Mouse (Mus musculus) liver, embryonic 16.5 days (tissue): ENCODE measurements around the gene Epha3. TPM values are rescaled to one million over a fixed set of nuclear protein-coding genes. Genes with fewer than 3 reads are reported as not detected.

Experiments used
- ATAC-seq: fragments of 200-750 bp; cut with Nextera tagmentation; 2 replicates; pipeline ENCODE4 v1.8.0; 2017; ENCODE audit warnings: low read depth, mild to moderate bottlenecking, moderate number of reproducible peaks, moderate library complexity
- H3K27ac ChIP-seq: fragments of 300-500 bp; sonication (generic); 2 replicates; pipeline ENCODE4 v1.5.1; 2014; ENCODE audit warnings: mild to moderate bottlenecking, low read length
- H3K27me3 ChIP-seq: fragments of 300-500 bp; sonication (generic); 2 replicates; pipeline ENCODE4 v1.6.1; 2014; ENCODE audit warnings: low read depth, low read length, mixed read lengths; ENCODE audit not compliant: control insufficient read depth, insufficient read depth
- H3K36me3 ChIP-seq: fragments of 300-500 bp; sonication (generic); 2 replicates; pipeline ENCODE4 v1.6.1; 2014; ENCODE audit warnings: mild to moderate bottlenecking; ENCODE audit not compliant: control insufficient read depth, insufficient read depth
- H3K4me1 ChIP-seq: fragments of 300-500 bp; sonication (generic); 2 replicates; pipeline ENCODE4 v1.6.1; 2014; ENCODE audit warnings: low read depth, low read length, mixed read lengths; ENCODE audit not compliant: control insufficient read depth
- H3K4me2 ChIP-seq: fragments of 300-500 bp; sonication (generic); 2 replicates; pipeline ENCODE4 v1.6.1; 2014; ENCODE audit warnings: low read depth, low read length, mixed read lengths
- H3K4me3 ChIP-seq: fragments of 300-500 bp; sonication (generic); 2 replicates; pipeline ENCODE4 v1.5.1; 2014; ENCODE audit warnings: low read depth, mild to moderate bottlenecking, low read length
- H3K9ac ChIP-seq: fragments of 300-500 bp; sonication (generic); 2 replicates; pipeline ENCODE4 v1.6.1; 2014; ENCODE audit warnings: low read depth, low read length
- H3K9me3 ChIP-seq: fragments of 300-500 bp; sonication (generic); replicated peaks from 2 replicates; pipeline ENCODE4 v1.6.1; 2016; ENCODE audit warnings: low read length; ENCODE audit not compliant: control insufficient read depth
- WGBS: fragments of 180-500 bp; shearing (Covaris S2); extraction: QIAGEN DNeasy Blood & Tissue Kit; methylation state at CpG from one replicate; pipeline ENCODE4 v1.1.7; 2014; ENCODE audit not compliant: insufficient replicate concordance; 5-methylcytosine and 5-hydroxymethylcytosine counted together
- polyA plus RNA-seq: library from polyadenylated mRNA; unstranded; fragments of >200 nt; fragmentation: Nextera tagmentation; extraction: Ambion mirVana; gene quantifications from 2 replicates; pipeline ENCODE4 v1.2.1, GENCODE M21; 2015

Gene Epha3
- polyA plus RNA-seq, 1 experiment from 2014 or later: 0.81 TPM

DNA sequence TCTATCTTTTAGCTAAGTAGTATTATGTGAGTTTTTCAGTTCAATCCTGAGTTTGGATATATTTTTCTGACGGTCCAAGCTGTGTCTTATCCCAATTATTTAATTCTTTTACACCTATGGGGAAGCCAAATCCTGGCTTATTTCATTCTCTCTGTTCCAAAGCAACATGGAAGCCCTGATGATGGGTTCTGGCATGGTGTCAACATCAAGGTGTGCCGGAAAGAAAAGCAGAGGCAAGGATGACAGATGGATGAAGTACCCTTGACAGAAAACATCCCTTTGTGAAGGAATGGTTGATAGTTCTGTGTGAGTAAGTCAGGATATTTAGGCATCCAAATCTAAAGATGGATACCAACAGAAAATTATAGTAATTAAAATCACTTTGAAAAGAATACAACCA is 21.1 kb downstream of the Epha3 start:
- no peaks in the 10 kb centered on the region for H3K36me3 ChIP-seq
- no peak overlapping the region for H3K27ac ChIP-seq
- 61% methylated on average over 2 of the region's 2 CpGs for WGBS
- no peak overlapping the region for H3K4me3 ChIP-seq
- H3K9me3 ChIP-seq: no peaks in the 10 kb centered on the region
- H3K27me3 ChIP-seq: no peaks in the 10 kb centered on the region
- no peak overlapping the region for H3K9ac ChIP-seq
- no peak overlapping the region for H3K4me2 ChIP-seq
- no peak for ATAC-seq
- H3K4me1 ChIP-seq: no peaks in the 10 kb centered on the region

DNA sequence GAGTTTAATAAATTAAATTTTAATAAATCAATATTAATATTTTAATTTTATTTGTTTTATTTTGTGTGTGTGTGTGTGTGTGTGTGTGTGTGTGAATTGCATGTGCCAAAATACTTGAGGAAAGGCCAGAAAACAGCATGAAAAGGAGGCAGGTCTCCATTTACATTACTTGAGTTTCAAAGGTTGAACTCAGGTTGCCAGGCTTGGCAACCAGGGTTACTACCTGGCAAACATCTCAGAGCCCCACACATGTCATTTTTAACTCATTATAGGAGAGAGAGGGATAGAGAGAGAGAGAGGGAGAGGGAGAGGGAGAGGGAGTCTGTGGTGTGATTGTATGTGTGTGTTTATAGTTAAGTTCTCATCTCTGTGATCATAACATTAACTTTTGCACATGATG is 26.5 kb downstream of the Epha3 start:
- H3K4me1 ChIP-seq: no peaks in the 10 kb centered on the region
- H3K27ac ChIP-seq: no peak overlapping the region
- no peak overlapping the region for H3K9ac ChIP-seq
- H3K36me3 ChIP-seq: no peaks in the 10 kb centered on the region
- no peak for ATAC-seq
- H3K27me3 ChIP-seq: no peaks in the 10 kb centered on the region
- no peak overlapping the region for H3K4me2 ChIP-seq
- no peaks in the 10 kb centered on the region for H3K9me3 ChIP-seq
- no peak overlapping the region for H3K4me3 ChIP-seq

DNA sequence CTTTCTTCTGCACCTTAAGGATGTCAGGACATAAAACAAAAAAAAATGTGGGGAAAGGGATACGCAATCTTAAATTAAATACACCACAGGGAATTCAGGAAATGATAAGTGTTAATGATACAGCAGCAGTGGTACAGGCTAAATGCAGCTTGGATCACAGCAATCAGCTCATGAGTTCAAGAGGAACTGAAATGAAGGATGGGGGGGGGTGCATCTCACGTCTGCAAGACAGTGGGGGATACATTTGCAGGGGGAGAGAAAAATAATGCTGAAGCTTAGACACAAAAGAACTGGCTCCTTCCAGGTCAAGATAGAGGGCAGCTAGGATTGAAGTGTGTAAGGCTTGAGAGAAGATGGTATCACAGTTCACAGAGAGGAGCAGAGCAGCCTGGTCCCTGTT is 42.8 kb downstream of the Epha3 start:
- Histone ChIP-seq H3K27me3 (no peaks in the 10 kb centered on the region), H3K4me3 (no peak overlapping the region), H3K9me3 (no peaks in the 10 kb centered on the region), H3K4me2 (no peak overlapping the region), H3K4me1 (no peaks in the 10 kb centered on the region), H3K9ac (no peak overlapping the region), H3K36me3 (no peaks in the 10 kb centered on the region), H3K27ac (no peak overlapping the region)
- no peak for ATAC-seq
- WGBS: 53% methylated on average over 2 of the region's 2 CpGs

DNA sequence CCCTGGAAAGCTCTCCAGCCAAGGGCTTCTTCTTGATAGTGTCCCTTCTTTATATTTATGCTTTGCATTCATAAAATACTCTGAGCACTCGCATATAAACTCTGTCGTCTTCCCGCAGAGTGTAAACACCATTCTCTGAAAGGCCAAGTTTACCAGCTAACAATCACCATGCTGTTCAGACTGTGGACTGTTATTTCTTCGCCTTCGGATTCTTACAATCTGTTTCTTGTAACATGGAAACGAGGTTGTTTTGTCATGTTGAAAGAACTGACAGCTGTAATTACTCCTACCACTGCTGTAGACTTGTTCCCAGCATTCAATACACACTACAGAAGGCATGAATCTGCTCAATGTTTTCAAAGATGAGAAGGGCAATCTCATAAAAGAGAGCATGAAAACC is 46.4 kb downstream of the Epha3 start:
- Histone ChIP-seq H3K4me3 (no peak overlapping the region), H3K4me1 (no peaks in the 10 kb centered on the region), H3K27ac (no peak overlapping the region), H3K36me3 (no peaks in the 10 kb centered on the region), H3K4me2 (no peak overlapping the region), H3K9me3 (no peaks in the 10 kb centered on the region), H3K27me3 (no peaks in the 10 kb centered on the region), H3K9ac (no peak overlapping the region)
- 56% methylated on average over 6 of the region's 6 CpGs for WGBS
- no peak for ATAC-seq

DNA sequence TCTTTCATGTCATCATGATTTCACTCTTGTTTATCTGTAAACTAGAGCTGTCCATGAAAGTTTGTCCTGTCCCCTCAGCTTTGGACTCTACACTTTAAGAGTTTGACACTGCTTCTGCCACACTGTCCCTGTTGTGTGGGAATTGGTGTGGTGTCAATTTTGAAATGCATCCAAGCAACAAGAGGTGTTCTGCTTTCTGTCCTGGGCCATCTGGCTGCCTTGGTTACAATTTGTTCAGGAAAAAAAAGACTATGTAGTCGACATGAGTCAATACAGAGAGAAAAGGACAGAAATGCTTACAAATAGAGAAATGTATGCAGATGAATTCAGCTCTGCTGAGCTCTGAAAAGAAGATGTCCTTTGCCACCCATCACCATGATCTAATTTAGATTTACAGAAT is 47.3 kb downstream of the Epha3 start:
- Histone ChIP-seq H3K27me3 (no peaks in the 10 kb centered on the region), H3K4me1 (no peaks in the 10 kb centered on the region), H3K9ac (no peak overlapping the region), H3K27ac (no peak overlapping the region), H3K4me2 (no peak overlapping the region), H3K36me3 (no peaks in the 10 kb centered on the region), H3K4me3 (no peak overlapping the region), H3K9me3 (no peaks in the 10 kb centered on the region)
- WGBS: 21% methylated on average over 1 of the region's 1 CpGs
- no peak for ATAC-seq

DNA sequence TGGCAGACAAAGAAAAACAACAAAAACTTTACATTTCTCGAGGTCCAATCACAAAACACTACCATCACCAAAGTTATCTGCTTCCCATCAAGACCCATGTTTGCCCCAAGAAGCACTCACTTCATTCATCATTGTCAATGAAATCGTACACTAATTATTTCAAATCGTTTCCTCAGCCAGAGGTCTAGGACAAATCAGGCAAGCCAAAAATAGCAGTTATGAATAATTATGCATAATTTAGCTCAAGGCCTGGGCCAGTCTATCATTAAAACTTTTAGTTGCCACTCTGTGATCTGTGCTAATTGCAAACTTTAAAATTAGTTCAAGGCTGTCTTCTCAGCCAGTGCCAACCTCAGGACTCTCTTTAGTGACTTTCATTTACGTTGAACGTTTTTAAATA is 54.1 kb downstream of the Epha3 start:
- no peak overlapping the region for H3K4me3 ChIP-seq
- H3K4me1 ChIP-seq: no peaks in the 10 kb centered on the region
- H3K4me2 ChIP-seq: no peak overlapping the region
- H3K27me3 ChIP-seq: no peaks in the 10 kb centered on the region
- no peaks in the 10 kb centered on the region for H3K36me3 ChIP-seq
- WGBS: 56% methylated on average over 5 of the region's 5 CpGs
- H3K27ac ChIP-seq: no peak overlapping the region
- no peak overlapping the region for H3K9ac ChIP-seq
- ATAC-seq: no peak
- H3K9me3 ChIP-seq: no peaks in the 10 kb centered on the region

DNA sequence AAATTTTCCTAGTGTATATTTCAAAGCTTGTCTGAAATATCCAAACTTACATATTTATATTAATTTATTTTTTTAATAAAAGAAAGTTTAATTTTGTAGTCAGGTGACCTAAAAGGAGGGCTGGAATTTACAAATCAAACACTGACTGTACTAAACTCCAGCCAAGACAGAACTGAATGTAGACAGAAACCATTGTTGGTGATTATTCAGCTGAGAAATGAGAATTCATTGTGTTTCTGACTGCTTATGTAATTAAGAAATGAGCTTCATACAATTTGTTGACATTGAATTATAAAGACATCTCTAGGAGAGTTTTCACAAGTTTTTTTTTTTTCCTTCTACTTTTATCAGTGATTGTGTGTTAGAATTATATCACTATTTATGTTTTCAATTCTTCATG is 55.0 kb downstream of the Epha3 start:
- H3K27me3 ChIP-seq: no peaks in the 10 kb centered on the region
- no peaks in the 10 kb centered on the region for H3K36me3 ChIP-seq
- no peak overlapping the region for H3K9ac ChIP-seq
- H3K27ac ChIP-seq: no peak overlapping the region
- H3K9me3 ChIP-seq: no peaks in the 10 kb centered on the region
- H3K4me2 ChIP-seq: no peak overlapping the region
- no peak overlapping the region for H3K4me3 ChIP-seq
- H3K4me1 ChIP-seq: no peaks in the 10 kb centered on the region
- ATAC-seq: no peak

DNA sequence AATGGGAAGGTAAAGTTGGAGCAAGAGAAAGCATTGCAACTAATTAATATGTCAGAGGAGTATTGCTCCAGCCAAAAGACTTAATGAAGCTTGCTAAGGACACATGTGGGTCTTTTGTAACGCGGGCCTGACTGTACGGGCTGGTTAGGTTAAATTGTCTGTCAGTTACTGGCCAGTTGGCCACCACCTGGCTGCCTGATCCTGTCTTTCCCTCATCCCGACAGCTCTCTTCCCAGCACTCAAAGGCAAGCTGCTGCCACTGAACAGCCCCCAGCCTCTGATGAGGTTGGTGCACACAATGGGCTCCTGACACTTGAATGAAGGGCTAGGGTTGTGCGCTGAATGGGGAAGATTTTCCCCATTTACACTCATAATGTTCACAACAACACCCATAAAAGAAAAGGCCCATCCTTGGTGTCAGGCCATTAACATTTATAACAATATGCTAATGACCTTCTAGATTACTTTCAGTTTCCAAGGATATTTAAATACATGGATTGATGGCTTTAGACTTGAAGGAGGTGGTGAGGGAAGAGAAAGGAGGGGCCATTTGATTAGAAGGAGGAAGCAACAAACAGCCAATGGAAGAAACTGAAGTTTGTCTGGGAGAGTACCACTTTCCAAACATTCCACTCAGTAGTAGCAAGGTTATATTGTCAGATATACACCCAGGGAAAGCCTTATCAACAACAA is 57.4 kb downstream of the Epha3 start:
- Histone ChIP-seq H3K4me2 (no peak overlapping the region), H3K9ac (no peak overlapping the region), H3K27me3 (no peaks in the 10 kb centered on the region), H3K27ac (no peak overlapping the region), H3K4me3 (no peak overlapping the region), H3K4me1 (no peaks in the 10 kb centered on the region), H3K36me3 (no peaks in the 10 kb centered on the region), H3K9me3 (no peaks in the 10 kb centered on the region)
- ATAC-seq: no peak
- WGBS: 68% methylated on average over 5 of the region's 5 CpGs

DNA sequence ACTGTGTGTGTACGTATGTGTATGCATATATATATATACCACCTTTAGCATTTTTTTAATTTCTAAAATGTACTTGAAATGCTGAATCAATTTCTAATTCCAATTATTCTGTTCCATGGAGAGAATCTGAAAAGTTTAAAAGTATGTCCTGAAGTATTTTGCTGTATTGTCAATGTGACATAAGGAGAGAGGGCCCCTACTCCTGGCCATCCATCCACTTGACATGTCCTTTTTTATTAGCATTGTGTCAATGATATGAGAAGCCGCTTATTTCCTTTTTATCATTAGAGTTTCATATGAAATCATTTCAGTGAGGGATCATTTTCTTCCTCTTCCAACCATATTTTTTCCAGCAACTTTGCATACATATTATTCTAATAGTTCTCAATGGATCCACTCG is 58.0 kb downstream of the Epha3 start:
- Histone ChIP-seq H3K4me1 (no peaks in the 10 kb centered on the region), H3K36me3 (no peaks in the 10 kb centered on the region), H3K27ac (no peak overlapping the region), H3K4me2 (no peak overlapping the region), H3K9ac (no peak overlapping the region), H3K27me3 (no peaks in the 10 kb centered on the region), H3K4me3 (no peak overlapping the region), H3K9me3 (no peaks in the 10 kb centered on the region)
- WGBS: 56% methylated on average over 3 of the region's 3 CpGs
- ATAC-seq: no peak
